Mouse (Mus musculus) naive thymus-derived CD4-positive, alpha-beta T cell, adult 2 months (primary cell): ENCODE measurements around the gene Hspd1.
"Not testable (repeated sequence)": the region's sequence is repeated elsewhere in the genome, so short reads cannot be mapped to it uniquely, and the experiment has no call there.

ENCODE experiments used
- DNase-seq: peaks from one replicate; pipeline ENCODE4 v3.0.0-alpha.2; 2011; ENCODE audit warnings: low read depth

The Hspd1 gene

GRCm38 (mm10) chr1:55087401-55087904 lies 590 bp downstream of the Hspd1 start:
- no peak for DNase-seq

GRCm38 (mm10) chr1:55086868-55087400 lies 1.1 kb downstream of the Hspd1 start:
- DNase-seq, result no peak

DNA sequence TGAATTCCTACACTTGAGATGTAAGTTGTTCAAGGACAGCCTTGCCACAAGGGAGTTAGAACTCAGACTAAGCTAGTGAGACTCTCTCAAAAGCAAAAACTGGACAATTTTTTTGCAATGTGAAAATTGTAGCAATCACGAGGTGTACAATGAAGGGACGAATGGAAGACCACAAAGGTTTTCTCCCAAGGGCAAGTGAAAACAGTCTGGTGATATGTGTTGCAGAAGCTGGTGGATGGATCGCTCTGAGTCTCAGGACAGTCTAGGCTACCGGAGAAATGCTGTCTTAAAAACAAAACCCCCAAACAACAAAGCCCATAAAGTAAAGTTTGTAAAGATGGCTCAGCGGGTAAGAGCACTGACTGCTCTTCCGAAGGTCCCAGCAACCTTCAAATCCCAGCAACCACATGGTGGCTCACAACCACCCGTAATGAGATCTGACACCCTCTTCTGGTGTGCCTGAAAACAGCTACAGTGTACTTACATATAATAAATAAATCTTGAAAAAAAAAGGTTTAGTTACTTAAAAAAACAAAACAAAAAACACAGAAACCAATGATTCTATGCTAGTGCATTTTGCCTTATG lies 2.2 kb downstream of the Hspd1 start:
- no peak for DNase-seq

- DNase-seq, result peak; percentile 52
Measured at GRCm38 (mm10) chr1:55082106-55082505, 5.9 kb downstream of the Hspd1 start.

DNA sequence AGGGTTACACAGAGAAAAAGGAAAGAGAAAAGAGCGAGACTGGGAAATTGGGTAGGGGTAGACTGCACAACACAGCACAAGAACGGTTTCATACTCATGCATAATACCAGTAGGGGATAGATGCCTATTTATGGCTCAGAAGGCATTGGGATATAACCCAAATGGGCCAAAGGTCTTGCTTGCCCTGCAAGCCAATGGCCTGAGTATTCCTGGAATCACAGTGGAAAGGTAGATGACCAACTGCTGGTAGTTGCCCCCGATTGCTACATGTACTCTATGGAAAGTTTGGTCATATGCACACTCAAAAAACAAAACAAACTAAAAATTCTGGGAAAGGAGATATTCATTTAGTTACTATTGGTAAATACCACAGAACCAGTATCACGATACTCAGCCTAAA lies 8.4 kb downstream of the Hspd1 start:
- DNase-seq, result no peak

GRCm38 (mm10) chr1:55076849-55077516 lies 11.1 kb downstream of the Hspd1 start:
- no peak for DNase-seq

GRCm38 (mm10) chr1:55076395-55076743 lies 11.7 kb downstream of the Hspd1 start:
- no peak for DNase-seq

- no peak for DNase-seq
Measured at GRCm38 (mm10) chr1:55075652-55076394, 12.2 kb downstream of the Hspd1 start.

DNA sequence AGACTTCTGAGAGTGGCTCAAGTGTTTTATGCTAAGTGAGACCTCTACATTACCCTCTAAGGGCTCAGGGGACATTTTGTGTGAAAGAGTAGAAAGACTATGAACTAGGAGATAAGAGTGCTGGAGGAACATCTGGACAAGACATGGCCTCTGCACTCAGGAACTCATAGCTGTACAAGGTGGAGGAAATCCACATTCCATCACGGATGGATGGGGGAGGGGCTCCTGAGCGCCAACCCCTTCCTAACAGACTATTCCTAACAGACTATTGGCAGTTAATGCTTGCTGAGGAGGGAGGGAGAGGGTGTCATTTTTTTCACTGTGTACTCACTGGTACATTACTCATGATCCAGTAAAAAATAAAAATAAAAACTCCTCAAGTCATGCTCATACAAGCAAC lies 13.3 kb downstream of the Hspd1 start:
- DNase-seq, result no peak

DNA sequence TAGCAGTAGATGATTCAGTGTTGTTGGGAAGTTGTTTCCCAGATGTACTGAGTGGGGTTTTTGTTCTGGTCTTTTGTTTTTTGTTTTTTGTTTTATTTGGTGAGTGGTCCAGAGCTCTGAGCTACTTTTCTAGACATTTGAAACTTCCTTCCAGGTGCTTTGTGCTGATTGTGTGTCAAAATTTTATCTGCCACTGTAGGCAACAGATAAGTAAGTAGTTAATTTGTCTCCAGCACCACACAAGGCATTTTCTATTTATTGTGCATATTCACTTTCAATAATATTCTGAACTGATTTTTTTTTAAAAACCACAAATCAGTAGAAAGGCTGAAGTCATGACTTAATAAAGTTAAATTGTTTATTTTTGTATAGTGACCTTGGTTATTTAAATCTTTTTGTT lies 15.7 kb downstream of the Hspd1 start:
- DNase-seq, result not testable (repeated sequence)

- DNase-seq, result no peak
Measured at GRCm38 (mm10) chr1:55061772-55062171, 26.3 kb downstream of the Hspd1 start.

GRCm38 (mm10) chr1:55061099-55061498 lies 26.9 kb downstream of the Hspd1 start:
- DNase-seq, result no peak

- DNase-seq, result not testable (repeated sequence)
Measured at GRCm38 (mm10) chr1:55058383-55058782, 29.7 kb downstream of the Hspd1 start.

DNA sequence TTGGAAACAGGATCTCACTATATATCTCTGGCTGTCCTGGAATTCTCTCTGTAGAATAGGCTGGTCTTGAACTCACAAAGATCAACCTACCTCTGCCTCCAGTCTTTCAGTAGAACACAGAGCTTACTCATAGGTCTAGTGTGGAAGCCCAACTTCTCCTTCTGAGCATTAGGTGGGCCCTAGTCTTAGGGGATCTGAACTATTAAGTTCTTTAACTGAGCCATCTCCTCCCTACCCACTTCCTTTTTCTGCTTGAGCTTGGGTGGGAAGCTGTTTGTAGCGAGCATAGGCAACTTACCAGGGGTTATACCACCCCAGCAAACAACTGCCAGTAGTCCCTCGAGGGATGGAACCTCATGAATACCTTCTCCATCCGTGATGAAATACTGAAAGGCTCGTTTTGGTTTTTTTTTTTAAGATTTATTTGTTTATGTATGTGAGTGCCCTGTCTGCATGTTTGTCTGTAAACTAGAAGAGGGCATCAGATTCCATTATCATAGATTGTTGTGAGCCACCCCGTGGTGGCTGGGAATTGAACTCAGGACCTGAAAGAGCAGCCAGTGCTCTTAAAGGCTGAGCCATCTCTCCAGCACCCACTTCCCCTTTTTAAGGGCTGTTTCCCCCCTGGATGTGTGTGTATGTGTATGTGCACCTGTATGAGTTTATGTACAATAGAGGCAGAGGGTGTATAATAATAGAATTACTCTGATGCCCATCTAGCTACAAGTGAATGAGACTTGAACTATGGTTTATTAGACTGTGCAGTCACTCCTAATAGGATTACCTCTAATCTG lies 32.5 kb downstream of the Hspd1 start:
- DNase-seq, result no peak

DNA sequence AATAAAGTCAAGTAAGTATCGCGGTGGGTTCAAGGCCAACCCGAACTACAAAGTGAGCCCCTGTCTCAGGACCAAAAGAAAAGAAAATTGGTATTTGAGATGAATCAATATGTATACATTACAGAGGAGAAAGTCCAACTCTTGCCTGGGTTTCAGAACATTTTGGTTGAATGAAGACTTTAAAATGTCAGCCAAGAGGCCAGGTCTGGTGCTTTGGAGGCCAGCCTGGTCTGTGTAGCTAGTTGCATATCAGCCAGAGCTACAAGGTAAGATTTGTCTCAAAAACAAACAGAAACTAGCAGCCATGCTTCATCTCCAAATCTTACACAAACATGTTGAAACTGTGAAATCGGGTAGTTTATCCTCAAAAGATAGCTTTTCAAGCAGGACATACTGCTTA lies 34.4 kb downstream of the Hspd1 start:
- peak; percentile 30 for DNase-seq

DNA sequence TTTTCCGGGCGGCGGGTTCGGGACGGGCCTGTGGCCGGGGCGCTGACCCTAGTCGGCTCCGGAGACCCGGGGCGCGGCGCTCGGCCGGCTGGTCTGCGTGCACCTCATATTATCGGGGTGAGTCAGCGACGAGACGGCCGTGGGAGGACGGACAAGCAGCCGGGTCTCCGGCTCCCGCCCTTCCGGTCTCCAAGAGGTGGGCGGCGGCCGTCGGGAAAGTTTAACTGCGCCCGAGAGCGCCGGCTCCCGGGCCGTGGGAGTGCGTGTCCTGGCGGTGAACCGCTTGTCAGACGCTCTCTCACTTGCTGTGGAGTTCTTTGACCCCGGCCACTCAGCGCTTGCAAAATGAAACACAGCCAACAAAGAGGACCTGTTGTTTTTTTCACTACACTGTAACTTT lies 35.0 kb downstream of the Hspd1 start:
- peak; percentile 69 for DNase-seq

DNA sequence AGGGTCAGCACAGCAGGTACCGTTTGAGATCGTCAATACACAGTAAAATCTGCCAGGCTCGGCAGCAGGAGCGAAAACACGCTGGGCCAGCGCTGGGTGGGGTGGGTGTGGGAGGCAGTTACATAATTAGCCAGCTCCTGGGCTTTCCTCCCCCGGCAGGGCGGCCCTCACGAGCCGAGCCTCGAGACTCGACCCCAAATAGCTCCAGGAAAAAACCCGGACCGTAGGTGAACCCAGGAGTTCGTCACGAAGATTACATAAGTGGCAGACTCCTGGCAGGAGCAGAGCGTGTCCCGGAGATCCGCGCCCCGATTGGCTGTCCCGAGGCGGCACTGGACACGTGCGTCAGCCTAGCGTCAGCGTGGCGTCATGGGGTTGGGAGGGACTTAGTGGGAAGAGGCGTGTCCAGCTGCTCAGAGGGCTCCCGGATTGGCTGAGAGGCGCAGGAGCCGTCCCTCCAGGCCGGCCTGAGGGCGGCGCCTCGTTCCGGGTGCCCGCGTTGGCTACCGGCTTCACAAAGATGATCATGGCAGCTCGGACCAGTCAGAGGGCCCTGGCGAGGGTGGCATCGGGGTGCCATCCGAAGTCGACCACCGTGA lies 35.6 kb downstream of the Hspd1 start, which contains the start of gene Coq10b:
TSS of gene Coq10b (plus strand) at position 416 of the 599 bp plus-strand sequence.
- peak; percentile 99 for DNase-seq

GRCm38 (mm10) chr1:55051671-55052070 lies 36.4 kb downstream of the Hspd1 start:
- peak; percentile 41 for DNase-seq

DNA sequence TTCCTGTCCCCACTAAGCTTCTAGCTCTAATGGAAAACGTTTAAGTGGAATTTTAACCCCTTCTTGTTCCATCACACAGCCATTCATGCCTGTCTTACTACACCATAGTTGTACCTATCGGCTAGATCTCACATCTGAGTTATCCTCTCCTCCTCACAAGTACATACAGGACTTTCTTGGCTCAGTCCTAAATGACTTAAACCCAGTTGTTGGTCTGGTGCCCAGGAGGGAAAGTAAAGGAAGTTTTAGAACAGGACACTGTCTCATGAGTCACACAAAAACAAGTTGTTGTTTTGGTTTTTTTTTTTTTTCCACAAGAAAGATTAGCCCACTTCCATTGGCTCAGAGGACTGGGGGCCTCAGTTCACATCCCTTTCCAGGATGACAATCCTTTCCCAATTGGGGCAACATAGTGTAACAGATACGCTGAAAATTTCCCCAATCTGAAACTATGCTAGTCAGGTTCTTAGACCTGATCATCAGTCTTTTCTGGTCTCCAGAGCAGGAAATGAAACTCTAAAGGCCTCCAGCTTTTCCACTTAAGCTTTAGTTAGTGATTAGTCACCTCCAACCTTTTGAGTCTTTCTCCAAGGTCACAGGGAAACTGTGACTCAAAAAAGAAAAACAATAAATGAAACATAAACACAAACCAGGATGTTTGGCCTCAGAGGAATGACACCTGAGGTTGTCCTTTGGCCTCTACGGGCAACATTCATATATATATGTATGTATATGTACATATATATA lies 39.0 kb downstream of the Hspd1 start:
- no peak for DNase-seq

DNA sequence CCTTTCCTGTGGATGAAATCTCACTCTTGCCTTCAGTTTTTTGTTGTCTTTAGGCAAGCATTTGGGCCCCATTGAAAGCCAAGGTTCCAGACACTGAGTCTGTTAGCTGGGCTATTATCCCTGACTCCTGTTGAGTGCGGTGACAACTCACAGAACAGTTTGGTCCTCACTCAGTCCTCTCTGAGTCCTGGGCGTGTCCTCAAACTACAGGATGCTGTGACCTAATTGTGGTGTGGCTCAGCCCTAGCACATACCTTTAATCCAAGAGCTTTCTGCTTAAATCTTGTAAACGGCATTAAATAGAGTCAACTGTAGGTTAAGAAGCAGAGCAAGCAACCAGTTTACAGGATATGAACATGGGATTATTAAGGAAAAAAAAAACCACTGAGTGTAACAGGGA lies 44.9 kb downstream of the Hspd1 start:
- DNase-seq, result peak; percentile 59

DNA sequence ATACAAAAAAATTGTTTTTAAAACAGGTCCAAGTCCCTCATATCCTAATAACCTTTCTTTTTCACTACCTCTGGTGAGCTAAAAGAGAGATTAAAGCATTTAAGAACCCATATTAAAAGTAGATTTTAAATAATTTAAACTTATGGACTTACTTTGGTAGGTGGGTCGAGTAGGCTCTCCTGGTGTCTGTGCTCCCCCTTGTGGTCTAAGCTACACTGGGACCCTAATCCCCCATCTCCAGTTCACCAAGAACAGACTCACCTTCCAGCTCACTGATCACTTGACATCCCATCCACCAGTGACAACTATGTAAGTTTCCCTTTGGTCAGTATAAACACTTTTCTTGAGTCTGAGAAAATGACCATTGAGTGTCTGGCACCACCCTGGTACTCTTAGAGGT lies 45.8 kb downstream of the Hspd1 start:
- DNase-seq, result peak; percentile 67
